Mouse (Mus musculus): Measurements from ENCODE around the gene Aoc2.

DNA sequence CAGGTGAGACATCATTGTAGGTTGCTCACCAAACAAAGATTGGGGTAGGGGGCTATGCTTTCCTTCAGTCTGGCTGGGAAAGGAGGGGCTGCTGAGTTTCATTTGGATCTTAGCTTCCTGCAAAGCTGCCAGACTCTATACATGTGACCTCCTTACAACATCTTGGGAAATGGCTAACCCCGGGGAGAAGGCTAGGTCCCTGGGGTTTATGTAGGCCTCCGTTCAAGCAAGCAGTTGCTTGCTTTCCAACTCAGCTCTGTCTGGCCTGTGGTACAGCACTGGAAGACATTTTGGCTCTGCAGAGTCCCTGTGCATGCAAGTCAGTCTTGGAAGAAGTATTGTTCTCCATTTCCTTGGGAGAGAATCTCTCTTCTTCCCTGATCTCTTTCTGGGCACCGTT lies 7.7 kb downstream of the Aoc2 start:
- TF ChIP-seq MYOG (IDR thresholded peaks at IDR 0.05; ENCODE audit: control insufficient read depth in 1 of 3, insufficient read depth in 1 of 3, insufficient read length in 2 of 3, low read depth in 2 of 3), result no peak
- TF ChIP-seq POLR2A (IDR thresholded peaks at IDR 0.05; ENCODE audit: insufficient read length, low read depth), result no peak
- TF ChIP-seq MYOD1 (IDR thresholded peaks at IDR 0.05; ENCODE audit: control insufficient read depth in 1 of 3, insufficient read length in 2 of 3, low read depth in 2 of 3), result no peak
- TF ChIP-seq USF1 (IDR thresholded peaks at IDR 0.05; ENCODE audit: low read depth), result no peak
- TF ChIP-seq TCF12 (IDR thresholded peaks at IDR 0.05; ENCODE audit: insufficient read depth, poor library complexity, severe bottlenecking), result no peak
- TF ChIP-seq POLR2AphosphoS2 (IDR thresholded peaks at IDR 0.05; ENCODE audit: insufficient read length, low read depth), result no peak
- TF ChIP-seq MAX (IDR thresholded peaks at IDR 0.05; ENCODE audit: low read depth), result no peak
- no peak for TF ChIP-seq CEBPB (IDR thresholded peaks at IDR 0.05; ENCODE audit: insufficient read depth, poor library complexity, severe bottlenecking)
- no peak for TF ChIP-seq TCF3 (IDR thresholded peaks at IDR 0.05; ENCODE audit: insufficient read length, low read depth)
- no peak for TF ChIP-seq REST (IDR thresholded peaks at IDR 0.05; ENCODE audit: insufficient read depth, insufficient read length)
- TF ChIP-seq E2F4 (IDR thresholded peaks at IDR 0.05; ENCODE audit: insufficient read depth), result no peak
